Mouse (Mus musculus) heart, adult 2 months (tissue): ENCODE data around the gene Ssbp3. TPM values are rescaled to one million over a fixed set of nuclear protein-coding genes. Genes with fewer than 3 reads are reported as not detected.

Experiments
- DNase-seq, 2 experiments: peaks; one replicate each; pipeline ENCODE4 v3.0.0; 2021
- H3K27ac ChIP-seq: fragments of 200-600 bp; 2 replicates; pipeline ENCODE4 v1.8.1; 2022
- H3K27me3 ChIP-seq: fragments of 200-500 bp; 2 replicates; pipeline ENCODE4 v1.6.1; 2012; ENCODE audit warnings: mild to moderate bottlenecking, low read length, inconsistent platforms, mixed read lengths; ENCODE audit not compliant: control insufficient read depth, insufficient read depth
- H3K36me3 ChIP-seq: fragments of 200-500 bp; 2 replicates; pipeline ENCODE4 v1.6.1; 2012; ENCODE audit warnings: low read length, inconsistent platforms; ENCODE audit not compliant: control insufficient read depth, insufficient read depth
- H3K4me1 ChIP-seq: fragments of 200-500 bp; 2 replicates; pipeline ENCODE4 v1.6.1; 2011; ENCODE audit warnings: low read length; ENCODE audit not compliant: control insufficient read depth, insufficient read depth
- H3K4me3 ChIP-seq: fragments of 200-600 bp; 2 replicates; pipeline ENCODE4 v1.8.1; 2022
- H3K79me2 ChIP-seq: fragments of 200-500 bp; replicated peaks from 2 replicates; pipeline ENCODE4 v1.6.1; 2012; ENCODE audit warnings: mild to moderate bottlenecking, inconsistent platforms, low read length, moderate library complexity, mixed read lengths; ENCODE audit not compliant: control insufficient read depth, insufficient read depth
- H3K9ac ChIP-seq: fragments of 200-500 bp; 2 replicates; pipeline ENCODE4 v1.6.1; 2012; ENCODE audit warnings: low read depth, mild to moderate bottlenecking, control low read depth, inconsistent platforms, low read length, mixed read lengths
- CTCF ChIP-seq: fragments of 200-600 bp; IDR thresholded peaks from 2 replicates; pipeline ENCODE4 v1.8.1; 2022; ENCODE audit warnings: antibody characterized with exemption, mild to moderate bottlenecking, moderate library complexity
- EP300 ChIP-seq: fragments of 200-500 bp; IDR thresholded peaks from 2 replicates; pipeline ENCODE4 v1.6.1; 2011; ENCODE audit warnings: low read depth, low read length, control low read depth; ENCODE audit not compliant: insufficient read depth
- POLR2A ChIP-seq: fragments of 200-500 bp; IDR thresholded peaks from 2 replicates; pipeline ENCODE4 v1.6.1; 2011; ENCODE audit warnings: mild to moderate bottlenecking, low read depth, low read length, control low read depth; ENCODE audit not compliant: insufficient read depth
- WGBS: fragments of 180-500 bp; shearing (Covaris S2); methylation state at CpG from one replicate; pipeline ENCODE4 v1.1.7; 2018; 5-methylcytosine and 5-hydroxymethylcytosine counted together
- intact Hi-C: fragments of 180-260 bp; cut with DNase I; formaldehyde crosslinking; loops from one replicate; pipeline ENCODE4 v1.15.1; 2025
- long read RNA-seq: library from polyadenylated mRNA; stranded (forward); transcript quantifications from one replicate; pipeline ENCODE4 v2.0.0, GENCODE M21; 2021
- polyA plus RNA-seq: library from polyadenylated mRNA; depleted of rRNA; stranded (reverse); fragments of >200 nt; gene quantifications from 2 replicates; pipeline ENCODE4 v1.2.3, GENCODE M21; 2012; rRNA removed
- total RNA-seq, 2 experiments: library from RNA; stranded (reverse); gene quantifications; 2 replicates each; pipeline ENCODE4 v1.2.3; 2021

Ssbp3 gene
- 10 to 100 TPM; 37.3 to 39.0 TPM for total RNA-seq
- 26.1 and 26.6 TPM in 2 replicates for polyA plus RNA-seq
- long read RNA-seq, transcript Ssbp3-202 (17 exons, 1,924 nt), result major isoform, 28 of 35 reads
- long read RNA-seq, partial matches to known transcripts, result 3 of 35 reads
- long read RNA-seq, other reads (novel, unspliced or antisense), result 3 of 35 reads

DNA sequence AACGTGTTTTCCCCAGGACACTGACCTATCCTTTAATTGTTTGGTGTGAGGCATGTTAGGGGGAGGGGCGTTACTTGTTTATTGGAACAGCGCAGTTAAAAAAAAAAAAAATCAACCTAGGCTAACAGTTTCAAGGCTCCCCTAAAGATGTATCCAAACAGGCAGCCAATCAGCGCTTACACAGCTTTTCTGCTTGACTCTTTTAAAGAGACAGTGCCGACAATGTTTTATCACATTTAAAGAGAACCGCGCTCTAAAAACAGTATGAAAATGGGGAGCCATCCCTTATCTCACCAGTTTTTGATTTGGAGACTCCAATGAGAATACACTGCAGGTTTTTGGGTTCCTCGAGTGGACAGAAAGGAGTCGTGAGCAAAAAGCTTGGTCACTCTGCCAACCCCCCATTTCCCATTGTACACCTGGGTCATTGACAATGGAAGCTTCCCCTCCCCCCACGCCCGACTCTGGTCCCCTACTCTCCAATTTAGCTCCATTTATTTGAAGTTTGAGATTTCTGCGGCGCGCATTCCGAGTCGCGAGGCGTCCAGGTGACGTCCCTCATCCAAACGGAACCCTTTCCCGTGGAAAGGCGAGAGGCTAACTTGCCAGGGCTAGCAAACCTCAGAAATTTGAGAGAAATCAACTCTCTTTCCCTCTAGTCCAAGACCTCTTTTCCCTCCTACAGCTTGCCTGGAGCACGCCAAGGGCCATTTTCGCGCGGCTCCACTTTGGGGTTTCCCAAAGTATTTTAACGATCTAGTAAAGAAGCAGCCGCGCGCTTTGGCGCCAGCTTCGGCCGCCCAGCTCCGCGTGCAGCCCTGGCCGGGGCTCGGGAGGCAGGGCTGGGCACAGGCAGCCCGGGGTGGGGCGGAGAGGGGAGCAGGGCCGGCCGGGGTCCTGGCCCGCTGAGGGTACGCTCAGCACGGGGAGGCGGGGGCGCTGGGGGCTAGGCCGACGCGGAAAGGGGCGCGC, at the start of gene Ssbp3:
Gene Ssbp3, plus strand, starts transcription at position 501 of the 972 bp plus-strand sequence.
- H3K4me3 ChIP-seq, result peak within 1 kb of the TSS; percentile 90
- intact Hi-C loops, result loop anchor here (1.0 to 5.0 kb wide), 5 partner anchors 70 to 267 kb away; partner anchors contain the start of genes Cyb5rl, Mrpl37, Tceanc2 and Tmem59

DNA sequence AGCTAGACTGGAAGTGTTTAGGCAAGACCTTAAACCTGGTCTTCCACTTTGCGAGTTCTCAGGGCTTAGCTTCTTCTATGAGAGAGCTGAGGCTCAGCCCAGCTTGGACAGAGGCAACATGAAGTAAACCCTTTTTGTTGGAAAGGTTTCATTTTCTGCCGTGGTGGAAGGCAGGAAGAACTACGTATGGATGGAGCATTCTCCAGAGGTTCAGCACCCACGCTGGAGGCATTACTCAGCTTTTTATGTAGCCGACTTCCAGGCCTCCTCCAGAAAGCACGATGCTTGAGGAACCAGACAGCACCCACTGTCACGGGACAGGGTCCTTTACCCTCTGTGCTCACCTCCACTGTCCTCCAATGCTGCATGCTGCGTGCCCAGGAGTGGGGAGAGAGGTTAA, 48.6 kb upstream of the Ssbp3 start:
- no peak for DNase-seq
- Histone ChIP-seq H3K9ac (peak overlapping the region; percentile 27; the same call in 1 of the 2 replicates), H3K4me3 (no peak overlapping the region), H3K36me3 (no peaks in the 10 kb centered on the region), H3K27me3 (no peaks in the 10 kb centered on the region), H3K27ac (peak overlapping the region; percentile 51), H3K4me1 (peaks cover 9% of the 10 kb centered on the region), H3K79me2 (no peaks in the 10 kb centered on the region)
- TF ChIP-seq EP300 (no peak), POLR2A (no peak), CTCF (no peak)
- intact Hi-C loops, result no loop called here
- WGBS, result 44% methylated on average over 8 of the region's 8 CpGs

More for the DNA sequence above, at the start of gene Ssbp3:
- WGBS, result under 1% methylated on average over 40 of the region's 51 CpGs
- Histone ChIP-seq H3K27ac (peak within 1 kb of the TSS; percentile 89), H3K27me3 (no peaks in the 10 kb centered on the region), H3K9ac (peak within 1 kb of the TSS; percentile 98), H3K36me3 (peaks cover 11% of the 10 kb centered on the region), H3K4me1 (peaks cover 13% of the 10 kb centered on the region), H3K79me2 (0 out of 2 replicates have a peak, but pooled peaks cover 2% of the 10 kb centered on the region)
- peak; percentile 73 to 80 for DNase-seq
- TF ChIP-seq EP300 (peak; percentile 64; the same call in 1 of the 2 replicates), CTCF (no peak), POLR2A (peak; percentile 64)

DNA sequence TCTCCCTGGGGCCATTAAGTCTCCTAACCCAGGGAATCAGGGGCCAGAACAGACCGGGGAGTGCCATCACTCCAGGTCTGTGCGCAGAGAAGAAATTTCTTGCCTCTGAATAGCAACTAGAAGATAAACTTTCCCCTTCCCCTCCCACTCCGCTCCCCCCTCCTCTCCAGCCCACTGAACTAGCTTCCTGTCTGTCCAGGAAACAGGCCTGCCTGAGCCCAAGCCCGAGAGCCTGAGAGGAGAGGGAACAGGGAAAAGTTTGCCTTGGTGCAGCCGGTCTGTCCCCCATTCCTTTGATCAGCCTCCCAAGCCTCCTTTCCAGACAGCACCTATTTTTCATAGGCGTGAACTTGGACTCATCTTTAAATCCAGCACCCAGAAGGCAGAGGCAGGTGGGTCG, 48.2 kb upstream of the Ssbp3 start:
- 39% methylated on average over 7 of the region's 7 CpGs for WGBS
- H3K4me1 ChIP-seq, result peaks cover 9% of the 10 kb centered on the region
- H3K79me2 ChIP-seq, result no peaks in the 10 kb centered on the region
- no peaks in the 10 kb centered on the region for H3K36me3 ChIP-seq
- no peak overlapping the region for H3K4me3 ChIP-seq
- intact Hi-C loops, result no loop called here
- no peaks in the 10 kb centered on the region for H3K27me3 ChIP-seq
- TF ChIP-seq CTCF (no peak), POLR2A (peak; percentile 52; the same call in 1 of the 2 replicates)
- H3K27ac ChIP-seq, result peak overlapping the region; percentile 51
- peak; percentile 40 to 47 for DNase-seq
- H3K9ac ChIP-seq, result peak overlapping the region; percentile 37

DNA sequence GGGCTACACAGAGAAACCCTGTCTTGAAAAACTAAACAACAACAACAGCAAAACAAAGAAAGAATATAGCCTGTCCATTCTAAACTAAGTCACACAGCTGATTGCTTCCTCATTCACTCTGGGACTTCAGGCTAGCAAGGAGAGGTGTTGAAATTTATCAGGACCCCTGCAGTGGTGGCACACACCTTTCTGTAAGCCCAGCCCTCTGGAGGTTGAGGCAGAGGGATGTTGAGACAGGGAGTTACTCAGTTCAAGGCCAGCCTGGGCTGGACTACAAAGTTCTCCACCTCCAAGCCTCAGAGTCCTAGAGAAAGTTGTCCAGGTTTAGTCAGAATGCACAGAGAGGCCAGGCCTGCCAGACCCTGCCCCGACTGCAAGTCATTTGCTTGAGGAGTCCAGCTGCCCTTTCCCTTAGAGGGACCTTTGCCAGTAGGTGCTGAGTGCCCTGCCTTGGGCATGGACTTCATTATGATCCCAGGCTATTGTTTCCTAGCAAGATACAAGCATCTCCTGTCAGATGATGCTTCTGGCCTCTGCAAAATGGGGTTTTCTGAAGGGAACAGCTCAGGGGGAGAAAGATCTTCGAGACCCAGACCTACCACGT, 47.6 kb upstream of the Ssbp3 start:
- peak overlapping the region; percentile 51 for H3K27ac ChIP-seq
- no peak overlapping the region for H3K4me3 ChIP-seq
- H3K4me1 ChIP-seq, result peaks cover 9% of the 10 kb centered on the region
- no peak for DNase-seq
- no peaks in the 10 kb centered on the region for H3K36me3 ChIP-seq
- no peaks in the 10 kb centered on the region for H3K27me3 ChIP-seq
- H3K9ac ChIP-seq, result no peak overlapping the region
- H3K79me2 ChIP-seq, result no peaks in the 10 kb centered on the region
- intact Hi-C loops, result no loop called here
- TF ChIP-seq CTCF (no peak), EP300 (no peak), POLR2A (no peak)
- 51% methylated on average over 3 of the region's 3 CpGs for WGBS

DNA sequence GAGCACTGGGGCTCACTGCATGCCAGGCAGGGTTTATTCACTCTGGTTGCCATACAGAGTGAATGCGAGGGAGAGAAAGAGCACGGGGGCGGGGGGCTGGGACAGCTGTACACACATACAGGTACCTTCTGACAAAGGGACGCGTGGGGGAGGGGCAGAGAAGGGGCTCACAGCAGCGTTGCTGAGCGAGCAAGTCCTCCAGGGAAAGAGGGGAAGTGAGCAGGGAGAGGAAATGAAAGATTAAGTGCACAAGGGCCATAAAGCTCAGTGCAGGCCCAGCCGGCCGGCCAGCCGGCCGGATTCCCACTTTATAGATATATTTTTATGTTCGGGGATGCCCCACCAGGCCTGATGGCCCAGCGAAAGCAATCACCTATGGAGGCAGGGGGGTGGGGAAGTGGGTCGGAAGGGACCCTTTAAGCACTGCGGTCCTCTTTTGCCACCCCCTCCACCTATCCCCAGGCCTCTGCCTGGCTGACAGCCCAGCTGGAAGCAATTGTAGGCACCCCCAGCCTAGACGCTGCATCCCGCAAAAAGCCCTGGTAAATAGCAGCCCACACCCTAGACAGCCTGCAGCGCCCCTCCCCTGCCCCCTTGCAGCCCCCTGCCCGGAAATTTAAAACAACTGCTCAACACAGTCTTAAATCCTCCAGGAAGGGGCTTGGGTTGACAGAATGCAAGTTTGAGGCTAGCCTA, 44.9 kb upstream of the Ssbp3 start:
- Histone ChIP-seq H3K27ac (no peak overlapping the region), H3K9ac (no peak overlapping the region), H3K36me3 (no peaks in the 10 kb centered on the region), H3K79me2 (no peaks in the 10 kb centered on the region), H3K4me1 (peaks cover 10% of the 10 kb centered on the region), H3K27me3 (no peaks in the 10 kb centered on the region), H3K4me3 (no peak overlapping the region)
- TF ChIP-seq POLR2A, result no peak
- no peak for TF ChIP-seq EP300
- TF ChIP-seq CTCF, result no peak
- WGBS, result 54% methylated on average over 19 of the region's 19 CpGs
- intact Hi-C loops, result no loop called here
- no peak for DNase-seq
